Mouse (Mus musculus): Measurements from ENCODE around the gene Rbpms2. TPM values are rescaled to one million over a fixed set of nuclear protein-coding genes. Genes with fewer than 3 reads are reported as not detected.
A peak's percentile ranks its signal among the peaks of the same experiment; 100 is the strongest.

The Rbpms2 gene
- total and polyA plus RNA-seq, 3 experiments = 29.4 to 102 (median 32.5) TPM

DNA sequence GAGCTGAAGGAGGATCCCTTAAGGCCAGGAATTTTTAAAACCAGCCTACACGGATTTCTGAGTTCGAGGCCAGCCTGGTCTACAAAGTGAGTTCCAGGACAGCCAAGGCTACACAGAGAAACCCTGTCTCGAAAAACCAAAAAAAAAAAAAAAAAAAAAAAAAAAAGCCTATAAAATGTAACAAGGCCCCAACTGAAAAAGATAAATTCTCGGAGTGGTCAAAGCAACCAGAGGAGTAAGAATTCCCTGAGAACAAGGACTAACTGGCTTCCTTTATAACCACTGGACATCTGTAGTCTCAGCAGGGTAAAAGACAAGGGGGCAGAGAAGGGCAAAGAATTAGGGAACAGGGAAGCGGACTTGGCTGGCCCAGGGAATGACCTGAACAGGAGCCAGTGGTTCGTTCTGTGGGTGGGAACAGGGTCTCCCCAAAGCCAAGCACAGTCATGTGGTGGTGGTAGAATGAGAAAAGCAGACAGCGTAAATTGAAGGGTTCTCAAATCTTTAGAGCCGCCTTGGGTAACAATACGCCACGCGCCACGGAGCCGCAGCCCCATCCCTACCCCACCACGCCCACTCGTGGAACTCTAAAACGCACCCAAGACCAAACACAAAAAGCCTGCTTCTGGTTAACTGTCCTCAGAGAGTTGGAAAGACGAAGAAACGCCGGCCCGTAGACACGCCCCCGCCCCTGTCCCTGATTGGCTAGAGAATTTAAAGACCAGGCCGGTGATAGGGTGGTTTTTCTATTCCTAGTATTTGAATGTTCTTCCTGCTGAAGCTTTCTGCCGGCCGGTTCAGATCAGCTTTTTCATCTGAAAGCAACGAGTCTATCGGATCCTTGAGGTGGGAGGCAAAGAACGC lies 42.8 kb upstream of the Rbpms2 start, which contains the start of gene Pif1:
Gene Pif1 (plus strand): TSS at position 755 of the 864 bp plus-strand sequence.
- H3K27ac ChIP-seq = no peak within 1 kb of the TSS
- no peaks in the 10 kb centered on the region for H3K36me3 ChIP-seq (ENCODE audit: control insufficient read depth, insufficient read depth, low read length)
- WGBS = 11% methylated on average over 28 of the region's 28 CpGs

DNA sequence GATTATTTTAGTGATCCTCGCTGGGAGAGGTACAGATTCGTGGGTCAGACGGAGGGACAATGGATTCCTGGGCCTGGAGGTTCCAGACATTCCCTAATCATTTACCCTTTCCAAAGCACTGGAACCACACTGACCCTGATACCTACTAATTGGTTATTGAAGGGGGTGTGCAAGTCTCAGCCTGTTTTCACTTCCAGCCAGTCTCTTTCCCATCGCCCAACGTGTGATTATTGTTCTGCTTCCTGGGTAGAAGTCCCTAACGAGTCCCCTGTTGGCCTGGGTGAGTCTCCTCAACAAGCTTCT lies 42.2 kb upstream of the Rbpms2 start:
- Histone ChIP-seq H3K79me2 (replicated peaks; ENCODE audit: control insufficient read depth, insufficient read depth, low read length) (no peaks in the 10 kb centered on the region), H3K36me3 (ENCODE audit: control insufficient read depth, insufficient read depth, low read length) (no peaks in the 10 kb centered on the region), H3K9ac (ENCODE audit: low read depth, low read length) (no peak overlapping the region), H3K27ac (no peak overlapping the region), H3K4me3 (peak overlapping the region; percentile 57), H3K4me1 (ENCODE audit: control insufficient read depth, insufficient read depth, low read length) (peaks cover 7% of the 10 kb centered on the region), H3K27me3 (ENCODE audit: control insufficient read depth, insufficient read depth, low read length) (no peaks in the 10 kb centered on the region)
- DNase-seq = no peak
- no peak for TF ChIP-seq EP300 (IDR thresholded peaks at IDR 0.05; ENCODE audit: insufficient read depth, low read depth, low read length)
- no peak for TF ChIP-seq POLR2A (IDR thresholded peaks at IDR 0.05; ENCODE audit: insufficient read depth, low read depth, low read length)
- no peak for TF ChIP-seq CTCF (IDR thresholded peaks at IDR 0.05)
- intact Hi-C loops (cut with DNase I) = no loop called here
- WGBS = 0% methylated on average over 6 of the region's 6 CpGs

More for the DNA sequence above, 42.8 kb upstream of the Rbpms2 start, which contains the start of gene Pif1:
- Histone ChIP-seq H3K4me3 (peak within 1 kb of the TSS; percentile 57), H3K27me3 (ENCODE audit: control insufficient read depth, insufficient read depth, low read length) (no peaks in the 10 kb centered on the region), H3K4me1 (ENCODE audit: control insufficient read depth, insufficient read depth, low read length) (peaks cover 7% of the 10 kb centered on the region), H3K9ac (ENCODE audit: low read depth, low read length) (peak within 1 kb of the TSS; percentile 62), H3K79me2 (replicated peaks; ENCODE audit: control insufficient read depth, insufficient read depth, low read length) (no peaks in the 10 kb centered on the region)
- DNase-seq = peak; percentile 79 to 86
- TF ChIP-seq EP300 (IDR thresholded peaks at IDR 0.05; ENCODE audit: insufficient read depth, low read depth, low read length) = no peak
- TF ChIP-seq POLR2A (IDR thresholded peaks at IDR 0.05; ENCODE audit: insufficient read depth, low read depth, low read length) = no peak
- no peak for TF ChIP-seq CTCF (IDR thresholded peaks at IDR 0.05)
- intact Hi-C loops (cut with DNase I) = no loop called here

DNA sequence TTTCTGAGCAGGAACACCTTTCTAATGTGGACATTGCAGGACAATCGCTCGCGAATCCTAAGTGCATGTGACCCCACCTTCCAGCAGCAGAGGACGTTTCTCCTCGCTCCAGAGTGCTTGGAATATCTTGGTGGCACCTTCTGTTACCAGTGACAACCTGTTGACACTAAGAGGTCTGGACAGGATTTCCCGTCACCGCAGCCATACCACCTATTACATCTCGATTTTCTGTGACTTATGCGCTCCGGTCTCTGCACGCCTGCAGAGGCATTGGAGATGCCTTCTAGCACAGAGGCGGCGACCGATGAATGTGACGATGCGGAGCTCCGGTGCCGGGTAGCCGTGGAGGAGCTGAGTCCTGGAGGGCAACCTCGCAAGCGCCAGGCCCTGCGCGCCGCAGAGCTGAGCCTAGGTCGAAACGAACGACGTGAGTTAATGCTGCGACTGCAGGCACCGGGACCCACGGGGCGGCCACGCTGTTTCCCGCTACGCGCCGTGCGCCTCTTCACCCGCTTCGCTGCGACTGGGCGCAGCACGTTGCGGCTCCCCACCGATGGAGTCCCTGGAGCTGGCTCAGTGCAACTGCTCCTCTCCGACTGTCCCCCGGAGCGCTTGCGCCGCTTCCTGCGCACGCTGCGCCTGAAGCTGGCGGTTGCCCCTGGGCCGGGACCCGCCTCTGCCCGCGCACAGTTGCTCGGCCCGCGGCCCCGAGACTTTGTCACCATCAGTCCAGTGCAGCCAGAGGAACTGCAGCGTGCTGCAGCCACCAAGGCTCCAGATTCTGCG lies 41.7 kb upstream of the Rbpms2 start:
- Histone ChIP-seq H3K27me3 (ENCODE audit: control insufficient read depth, insufficient read depth, low read length) (no peaks in the 10 kb centered on the region), H3K79me2 (replicated peaks; ENCODE audit: control insufficient read depth, insufficient read depth, low read length) (no peaks in the 10 kb centered on the region), H3K36me3 (ENCODE audit: control insufficient read depth, insufficient read depth, low read length) (no peaks in the 10 kb centered on the region), H3K27ac (no peak overlapping the region), H3K9ac (ENCODE audit: low read depth, low read length) (peak overlapping the region; percentile 40), H3K4me1 (ENCODE audit: control insufficient read depth, insufficient read depth, low read length) (peaks cover 7% of the 10 kb centered on the region), H3K4me3 (peak overlapping the region; percentile 57)
- TF ChIP-seq EP300 (IDR thresholded peaks at IDR 0.05; ENCODE audit: insufficient read depth, low read depth, low read length) = no peak
- TF ChIP-seq CTCF (IDR thresholded peaks at IDR 0.05) = no peak
- WGBS = under 1% methylated on average over 61 of the region's 64 CpGs
- intact Hi-C loops (cut with DNase I) = no loop called here
- DNase-seq = peak in 1 of 2 experiments; percentile 46

DNA sequence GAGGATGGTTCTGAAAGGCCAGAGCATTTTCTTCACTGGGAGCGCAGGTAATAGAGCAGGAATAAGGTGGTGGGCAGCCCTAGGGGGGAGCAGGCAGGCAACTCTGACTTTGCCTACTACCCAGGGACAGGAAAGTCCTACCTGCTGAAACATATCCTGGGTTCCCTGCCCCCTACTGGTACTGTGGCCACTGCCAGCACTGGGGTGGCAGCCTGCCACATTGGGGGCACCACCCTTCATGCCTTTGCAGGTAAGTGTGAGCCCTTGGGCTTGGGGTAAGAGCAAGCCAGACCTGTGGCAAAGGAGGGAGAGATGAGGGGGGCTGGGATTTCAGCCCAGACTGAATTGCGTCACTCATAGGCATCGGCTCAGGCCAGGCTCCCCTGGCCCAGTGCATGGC lies 40.4 kb upstream of the Rbpms2 start:
- H3K9ac ChIP-seq (ENCODE audit: low read depth, low read length) = no peak overlapping the region
- no peak overlapping the region for H3K4me3 ChIP-seq
- intact Hi-C loops (cut with DNase I) = no loop called here

DNA sequence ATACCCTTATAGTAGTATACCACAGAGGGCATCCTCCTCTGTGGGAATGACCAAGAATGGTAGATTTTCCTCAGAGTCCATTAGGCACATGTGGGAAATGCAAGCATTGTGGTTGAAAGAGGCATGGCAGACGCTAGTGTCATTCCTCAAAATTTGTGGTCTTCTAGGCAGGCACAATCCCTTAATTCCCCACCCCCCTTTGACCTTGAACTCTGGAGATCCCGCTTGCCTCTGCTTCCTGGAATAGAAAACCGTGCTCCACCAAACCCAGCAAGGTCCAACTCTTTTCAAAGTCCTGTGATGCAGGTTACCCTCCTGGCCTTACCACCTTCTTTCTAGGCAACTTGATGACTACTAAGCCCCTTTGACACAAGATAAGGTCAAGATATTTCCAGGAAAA lies 36.7 kb upstream of the Rbpms2 start:
- no peak for TF ChIP-seq POLR2A (IDR thresholded peaks at IDR 0.05; ENCODE audit: insufficient read depth, low read depth, low read length)
- no peak for TF ChIP-seq EP300 (IDR thresholded peaks at IDR 0.05; ENCODE audit: insufficient read depth, low read depth, low read length)
- H3K79me2 ChIP-seq (replicated peaks; ENCODE audit: control insufficient read depth, insufficient read depth, low read length) = no peaks in the 10 kb centered on the region
- no peaks in the 10 kb centered on the region for H3K27me3 ChIP-seq (ENCODE audit: control insufficient read depth, insufficient read depth, low read length)
- no peak overlapping the region for H3K4me3 ChIP-seq
- H3K27ac ChIP-seq = no peak overlapping the region
- DNase-seq = no peak
- no peaks in the 10 kb centered on the region for H3K4me1 ChIP-seq (ENCODE audit: control insufficient read depth, insufficient read depth, low read length)
- H3K9ac ChIP-seq (ENCODE audit: low read depth, low read length) = no peak overlapping the region
- intact Hi-C loops (cut with DNase I) = no loop called here
- WGBS = 93% methylated on average over 3 of the region's 3 CpGs
- H3K36me3 ChIP-seq (ENCODE audit: control insufficient read depth, insufficient read depth, low read length) = no peaks in the 10 kb centered on the region

More for the DNA sequence above, 40.4 kb upstream of the Rbpms2 start:
- Histone ChIP-seq H3K36me3 (ENCODE audit: control insufficient read depth, insufficient read depth, low read length) (no peaks in the 10 kb centered on the region), H3K79me2 (replicated peaks; ENCODE audit: control insufficient read depth, insufficient read depth, low read length) (no peaks in the 10 kb centered on the region), H3K27me3 (ENCODE audit: control insufficient read depth, insufficient read depth, low read length) (no peaks in the 10 kb centered on the region), H3K4me1 (ENCODE audit: control insufficient read depth, insufficient read depth, low read length) (peaks cover 7% of the 10 kb centered on the region), H3K27ac (no peak overlapping the region)
- 94% methylated on average over 3 of the region's 3 CpGs for WGBS
- no peak for DNase-seq
- no peak for TF ChIP-seq CTCF (IDR thresholded peaks at IDR 0.05)
- TF ChIP-seq EP300 (IDR thresholded peaks at IDR 0.05; ENCODE audit: insufficient read depth, low read depth, low read length) = no peak
- no peak for TF ChIP-seq POLR2A (IDR thresholded peaks at IDR 0.05; ENCODE audit: insufficient read depth, low read depth, low read length)

DNA sequence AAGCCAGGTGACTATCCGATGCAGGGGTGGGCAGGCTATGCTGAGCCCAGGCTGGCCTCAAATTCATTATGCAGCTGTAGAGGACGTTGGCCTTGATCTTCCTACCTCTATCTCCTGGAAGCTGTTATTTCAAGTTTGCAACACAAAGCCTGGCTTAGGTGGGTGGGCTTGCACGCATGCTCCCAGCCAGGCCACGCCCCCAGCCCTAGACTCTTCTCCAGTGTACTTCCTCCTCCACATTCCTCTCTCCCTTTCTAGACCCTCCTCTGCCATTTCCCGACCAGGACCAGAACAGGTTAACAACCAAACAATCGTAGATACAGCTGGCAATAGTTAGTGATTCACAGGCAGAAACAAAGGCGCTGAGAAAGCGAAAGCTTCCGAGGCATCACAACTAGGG lies 35.9 kb upstream of the Rbpms2 start:
- TF ChIP-seq EP300 (IDR thresholded peaks at IDR 0.05; ENCODE audit: insufficient read depth, low read depth, low read length) (no peak), POLR2A (IDR thresholded peaks at IDR 0.05; ENCODE audit: insufficient read depth, low read depth, low read length) (no peak), CTCF (IDR thresholded peaks at IDR 0.05) (no peak)
- Histone ChIP-seq H3K36me3 (ENCODE audit: control insufficient read depth, insufficient read depth, low read length) (no peaks in the 10 kb centered on the region), H3K27me3 (ENCODE audit: control insufficient read depth, insufficient read depth, low read length) (no peaks in the 10 kb centered on the region), H3K27ac (no peak overlapping the region), H3K79me2 (replicated peaks; ENCODE audit: control insufficient read depth, insufficient read depth, low read length) (no peaks in the 10 kb centered on the region), H3K4me1 (ENCODE audit: control insufficient read depth, insufficient read depth, low read length) (no peaks in the 10 kb centered on the region), H3K9ac (ENCODE audit: low read depth, low read length) (no peak overlapping the region), H3K4me3 (no peak overlapping the region)
- intact Hi-C loops (cut with DNase I) = no loop called here
- DNase-seq = no peak
- 91% methylated on average over 9 of the region's 9 CpGs for WGBS

Measured in heart, adult 2 months (tissue).